Mouse (Mus musculus) MEL (cell line): ENCODE measurements around the gene Sowaha.

Experiments used
- CHD2 ChIP-seq: IDR thresholded peaks from 2 replicates; pipeline ENCODE4 v1.6.1; 2011; ENCODE audit warnings: low read length, improper control_type of control experiment
- CTCF ChIP-seq, 3 experiments: IDR thresholded peaks in 2 of 3; conservative IDR thresholded peaks in 1 of 3; 2 replicates each; pipeline ENCODE4 v1.5.1; 2011 to 2012; ENCODE audit warnings: low read length in 3 of 3, low read depth in 2 of 3, mild to moderate bottlenecking in 2 of 3, improper control_type of control experiment in 1 of 3, inconsistent platforms in 1 of 3, mixed read lengths in 1 of 3, moderate library complexity in 1 of 3; ENCODE audit not compliant: control insufficient read depth in 1 of 3, insufficient read depth in 1 of 3, poor library complexity in 1 of 3, severe bottlenecking in 1 of 3
- EP300 ChIP-seq, 2 experiments: IDR thresholded peaks; 2 replicates each; pipeline ENCODE4 v1.6.1; 2011; ENCODE audit warnings: improper control_type of control experiment in 2 of 2, low read length in 2 of 2, low read depth in 1 of 2, mild to moderate bottlenecking in 1 of 2
- GABPA ChIP-seq: IDR thresholded peaks from 2 replicates; pipeline ENCODE4 v1.6.1; 2012; ENCODE audit warnings: low read depth, mild to moderate bottlenecking, inconsistent platforms, low read length, improper control_type of control experiment, moderate library complexity
- GATA1 ChIP-seq: IDR thresholded peaks from 2 replicates; pipeline ENCODE4 v1.6.1; 2011; ENCODE audit warnings: low read depth, low read length, improper control_type of control experiment
- KAT2A ChIP-seq: conservative IDR thresholded peaks from 2 replicates; pipeline ENCODE4 v1.6.1; 2012; ENCODE audit warnings: low read depth, low read length, improper control_type of control experiment, inconsistent platforms
- POLR2AphosphoS2 ChIP-seq: IDR thresholded peaks from 2 replicates; pipeline ENCODE4 v1.6.1; 2011; ENCODE audit warnings: low read length, improper control_type of control experiment
- TBP ChIP-seq: IDR thresholded peaks from 2 replicates; pipeline ENCODE4 v1.8.0; 2011; ENCODE audit warnings: low read depth, low read length, improper control_type of control experiment
- TCF12 ChIP-seq: IDR thresholded peaks from 2 replicates; pipeline ENCODE4 v1.6.1; 2014; ENCODE audit warnings: low read depth, mild to moderate bottlenecking, inconsistent platforms, low read length, improper control_type of control experiment, moderate library complexity
- USF2 ChIP-seq, 2 experiments: IDR thresholded peaks; 2 replicates each; pipeline ENCODE4 v1.6.1; 2011 to 2012; ENCODE audit warnings: improper control_type of control experiment in 2 of 2, low read length in 2 of 2, borderline replicate concordance in 1 of 2, inconsistent platforms in 1 of 2, low read depth in 1 of 2, mild to moderate bottlenecking in 1 of 2; ENCODE audit not compliant: insufficient read depth in 1 of 2

DNA sequence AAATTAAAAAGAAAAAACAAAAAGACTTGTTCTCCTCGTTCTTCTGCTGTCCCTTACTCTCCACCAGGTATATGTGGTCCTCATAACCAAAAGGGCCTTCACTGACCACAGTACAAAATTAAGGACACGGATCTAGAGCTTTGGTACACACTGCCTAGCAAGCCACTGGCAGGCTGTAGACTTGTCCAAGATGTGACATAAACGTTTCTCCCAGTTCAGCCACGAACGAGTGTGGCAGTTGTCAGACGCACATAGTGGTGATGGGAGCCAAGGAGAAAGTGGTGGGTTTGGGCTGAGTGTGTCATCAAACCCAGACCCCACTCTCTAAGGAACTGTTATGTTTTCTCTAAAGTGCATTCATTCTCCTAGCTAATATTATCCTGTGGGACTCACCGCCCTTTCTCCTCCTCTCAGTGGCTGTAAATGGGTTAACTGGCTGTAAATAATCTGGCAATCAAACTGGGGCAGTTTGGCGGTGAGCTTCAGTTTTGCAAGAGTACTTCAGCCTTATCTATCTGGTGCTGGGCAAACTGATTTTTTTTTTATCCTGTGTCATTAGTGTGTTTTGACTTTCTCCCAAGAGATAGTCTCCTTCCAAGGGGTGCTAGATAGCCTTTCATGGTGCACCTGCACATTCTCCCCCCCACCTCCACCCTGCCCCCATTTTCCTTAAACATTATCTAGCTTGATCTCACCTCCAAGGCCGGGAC is 48.6 kb downstream of the Sowaha start:
- TF ChIP-seq CTCF (IDR thresholded peaks at IDR 0.05 in 2 of 3, conservative IDR thresholded peaks at IDR 0.05 in 1 of 3; ENCODE audit: control insufficient read depth in 1 of 3, insufficient read depth in 1 of 3, low read depth in 2 of 3, low read length in 3 of 3, poor library complexity in 1 of 3, severe bottlenecking in 1 of 3) (no peak), POLR2AphosphoS2 (no peak), USF2 (IDR thresholded peaks at IDR 0.05; ENCODE audit: borderline replicate concordance in 1 of 2, insufficient read depth in 1 of 2, low read depth in 1 of 2, low read length in 2 of 2) (no peak), KAT2A (no peak), GABPA (no peak), TBP (no peak), TCF12 (peak; percentile 97), GATA1 (peak; percentile 99), CHD2 (no peak; the same call in 1 of the 2 replicates), EP300 (IDR thresholded peaks at IDR 0.05; ENCODE audit: low read depth in 1 of 2, low read length in 2 of 2) (peak; percentile 95 to 97)
